Mouse (Mus musculus): ENCODE measurements around the gene Csnk2b. TPM values are rescaled to one million over a fixed set of nuclear protein-coding genes. Genes with fewer than 3 reads are reported as not detected.

The Csnk2b gene
- polyA plus RNA-seq, 1 experiment from 2014 or later: 353 TPM

- DNase-seq (ENCODE audit: low spot score): no peak
- Histone ChIP-seq H3K9me3 (replicated peaks; ENCODE audit: control insufficient read depth, low read length) (no peaks in the 10 kb centered on the region), H3K4me2 (ENCODE audit: low read length) (no peak overlapping the region), H3K4me3 (ENCODE audit: low read depth, low read length) (no peak overlapping the region), H3K27me3 (replicated peaks; ENCODE audit: control insufficient read depth, insufficient read depth, low read length) (no peaks in the 10 kb centered on the region), H3K4me1 (ENCODE audit: control insufficient read depth, insufficient read depth, low read length) (no peaks in the 10 kb centered on the region), H3K9ac (ENCODE audit: low read length) (no peak overlapping the region), H3K36me3 (ENCODE audit: control insufficient read depth, insufficient read depth, low read length) (peaks cover 100% of the 10 kb centered on the region), H3K27ac (ENCODE audit: low read depth, low read length) (no peak overlapping the region)
- no peak for ATAC-seq
- WGBS: 92% methylated on average over 33 of the region's 33 CpGs
These were observed 34.8 kb upstream of the Csnk2b start for GRCm38 (mm10) chr17:35156461-35157200.

- no peak overlapping the region for H3K4me3 ChIP-seq (ENCODE audit: low read depth, low read length)
- peaks cover 100% of the 10 kb centered on the region for H3K36me3 ChIP-seq (ENCODE audit: control insufficient read depth, insufficient read depth, low read length)
- no peaks in the 10 kb centered on the region for H3K27me3 ChIP-seq (replicated peaks; ENCODE audit: control insufficient read depth, insufficient read depth, low read length)
- H3K9me3 ChIP-seq (replicated peaks; ENCODE audit: control insufficient read depth, low read length): no peaks in the 10 kb centered on the region
- H3K4me2 ChIP-seq (ENCODE audit: low read length): no peak overlapping the region
- H3K4me1 ChIP-seq (ENCODE audit: control insufficient read depth, insufficient read depth, low read length): no peaks in the 10 kb centered on the region
- DNase-seq (ENCODE audit: low spot score) (no peak), ATAC-seq (no peak)
- 90% methylated on average over 12 of the region's 12 CpGs for WGBS
- H3K9ac ChIP-seq (ENCODE audit: low read length): no peak overlapping the region
- H3K27ac ChIP-seq (ENCODE audit: low read depth, low read length): no peak overlapping the region
These were observed 33.6 kb upstream of the Csnk2b start for GRCm38 (mm10) chr17:35155451-35155850.

DNA sequence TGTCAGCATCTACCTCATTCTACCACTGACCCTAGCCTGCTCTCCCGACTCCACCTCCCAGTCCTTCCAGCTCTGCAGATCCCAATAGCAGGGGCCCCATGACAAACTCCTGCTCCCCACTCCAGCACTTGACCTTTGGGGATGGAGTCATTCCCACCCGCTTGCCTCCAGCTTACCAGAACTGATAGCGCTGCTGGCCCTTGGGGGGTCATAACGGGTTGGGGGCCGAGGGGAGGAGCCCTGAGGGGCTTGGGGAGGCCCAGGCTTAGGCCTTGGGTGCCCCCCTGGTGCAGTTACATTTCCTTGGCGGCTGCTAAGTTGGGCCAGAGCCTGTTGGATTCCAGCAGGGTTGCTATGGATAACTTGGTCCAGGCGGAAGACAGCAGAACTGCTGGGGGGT, 32.8 kb upstream of the Csnk2b start:
- Histone ChIP-seq H3K4me1 (ENCODE audit: control insufficient read depth, insufficient read depth, low read length) (no peaks in the 10 kb centered on the region), H3K27ac (ENCODE audit: low read depth, low read length) (no peak overlapping the region), H3K4me3 (ENCODE audit: low read depth, low read length) (no peak overlapping the region), H3K9ac (ENCODE audit: low read length) (no peak overlapping the region), H3K4me2 (ENCODE audit: low read length) (no peak overlapping the region), H3K9me3 (replicated peaks; ENCODE audit: control insufficient read depth, low read length) (no peaks in the 10 kb centered on the region), H3K27me3 (replicated peaks; ENCODE audit: control insufficient read depth, insufficient read depth, low read length) (no peaks in the 10 kb centered on the region), H3K36me3 (ENCODE audit: control insufficient read depth, insufficient read depth, low read length) (peaks cover 100% of the 10 kb centered on the region)
- DNase-seq (ENCODE audit: low spot score) (no peak), ATAC-seq (no peak)
- WGBS: 83% methylated on average over 7 of the region's 7 CpGs

DNA sequence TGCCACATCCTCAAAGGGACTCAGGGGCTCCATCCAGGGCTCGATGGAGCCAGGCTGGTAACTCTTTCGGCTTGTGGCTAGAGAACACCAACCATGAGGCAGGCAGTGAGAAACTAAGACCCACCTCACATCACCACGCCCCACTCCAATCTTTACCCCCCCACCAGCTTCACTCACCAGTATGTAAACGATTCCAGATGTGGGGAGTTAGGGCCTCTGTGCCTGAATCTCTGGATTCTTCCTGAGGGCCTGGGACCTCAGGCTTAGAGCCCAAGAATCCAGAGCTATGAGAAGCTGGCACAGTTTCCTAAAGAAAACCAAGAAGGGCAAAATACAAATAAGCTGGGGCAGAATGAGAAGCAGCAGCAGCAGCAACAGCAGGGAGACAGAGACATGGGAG, 32.1 kb upstream of the Csnk2b start:
- 91% methylated on average over 4 of the region's 4 CpGs for WGBS
- no peak overlapping the region for H3K4me2 ChIP-seq (ENCODE audit: low read length)
- H3K27me3 ChIP-seq (replicated peaks; ENCODE audit: control insufficient read depth, insufficient read depth, low read length): no peaks in the 10 kb centered on the region
- no peak overlapping the region for H3K4me3 ChIP-seq (ENCODE audit: low read depth, low read length)
- H3K27ac ChIP-seq (ENCODE audit: low read depth, low read length): no peak overlapping the region
- H3K36me3 ChIP-seq (ENCODE audit: control insufficient read depth, insufficient read depth, low read length): peaks cover 100% of the 10 kb centered on the region
- H3K4me1 ChIP-seq (ENCODE audit: control insufficient read depth, insufficient read depth, low read length): no peaks in the 10 kb centered on the region
- H3K9ac ChIP-seq (ENCODE audit: low read length): no peak overlapping the region
- H3K9me3 ChIP-seq (replicated peaks; ENCODE audit: control insufficient read depth, low read length): no peaks in the 10 kb centered on the region
- no peak for ATAC-seq
- no peak for DNase-seq (ENCODE audit: low spot score)

DNA sequence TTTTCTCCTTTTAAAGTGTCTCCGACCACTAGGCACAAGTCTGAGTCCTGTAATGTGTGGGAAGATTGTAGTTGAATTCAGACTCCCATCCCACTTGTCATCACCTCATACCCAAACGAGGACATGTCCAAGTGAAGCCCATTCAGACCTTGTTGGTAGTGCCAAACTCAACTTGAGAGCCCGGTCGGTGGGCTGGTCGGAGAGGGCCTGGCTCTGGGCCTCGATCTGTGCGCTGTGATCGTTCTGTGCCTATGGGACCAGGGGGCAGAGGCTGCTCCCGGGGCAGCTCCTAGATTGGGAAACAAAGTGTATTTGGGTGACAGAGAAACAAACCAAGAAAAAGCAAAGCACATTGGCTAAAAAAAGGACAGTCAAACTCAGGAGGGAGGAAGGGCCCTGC, 31.2 kb upstream of the Csnk2b start:
- no peak overlapping the region for H3K9ac ChIP-seq (ENCODE audit: low read length)
- no peak for ATAC-seq
- H3K4me2 ChIP-seq (ENCODE audit: low read length): no peak overlapping the region
- 87% methylated on average over 9 of the region's 9 CpGs for whole genome bisulfite sequencing
- no peak overlapping the region for H3K4me3 ChIP-seq (ENCODE audit: low read depth, low read length)
- H3K36me3 ChIP-seq (ENCODE audit: control insufficient read depth, insufficient read depth, low read length): peaks cover 100% of the 10 kb centered on the region
- no peaks in the 10 kb centered on the region for H3K27me3 ChIP-seq (replicated peaks; ENCODE audit: control insufficient read depth, insufficient read depth, low read length)
- no peaks in the 10 kb centered on the region for H3K9me3 ChIP-seq (replicated peaks; ENCODE audit: control insufficient read depth, low read length)
- H3K4me1 ChIP-seq (ENCODE audit: control insufficient read depth, insufficient read depth, low read length): no peaks in the 10 kb centered on the region
- no peak overlapping the region for H3K27ac ChIP-seq (ENCODE audit: low read depth, low read length)
- DNase-seq (ENCODE audit: low spot score): no peak

GRCm38 (mm10) chr17:35152121-35152520, 30.3 kb upstream of the Csnk2b start:
- H3K4me1 ChIP-seq (ENCODE audit: control insufficient read depth, insufficient read depth, low read length): no peaks in the 10 kb centered on the region
- ATAC-seq (no peak), DNase-seq (ENCODE audit: low spot score) (no peak)
- H3K9ac ChIP-seq (ENCODE audit: low read length): no peak overlapping the region
- 96% methylated on average over 4 of the region's 4 CpGs for WGBS
- H3K27ac ChIP-seq (ENCODE audit: low read depth, low read length): no peak overlapping the region
- no peak overlapping the region for H3K4me3 ChIP-seq (ENCODE audit: low read depth, low read length)
- H3K27me3 ChIP-seq (replicated peaks; ENCODE audit: control insufficient read depth, insufficient read depth, low read length): no peaks in the 10 kb centered on the region
- no peak overlapping the region for H3K4me2 ChIP-seq (ENCODE audit: low read length)
- no peaks in the 10 kb centered on the region for H3K9me3 ChIP-seq (replicated peaks; ENCODE audit: control insufficient read depth, low read length)
- H3K36me3 ChIP-seq (ENCODE audit: control insufficient read depth, insufficient read depth, low read length): peaks cover 100% of the 10 kb centered on the region

- DNase-seq (ENCODE audit: low spot score): no peak
- WGBS: 70% methylated on average over 5 of the region's 5 CpGs
- Histone ChIP-seq H3K4me3 (ENCODE audit: low read depth, low read length) (no peak overlapping the region), H3K27ac (ENCODE audit: low read depth, low read length) (no peak overlapping the region), H3K9ac (ENCODE audit: low read length) (no peak overlapping the region), H3K36me3 (ENCODE audit: control insufficient read depth, insufficient read depth, low read length) (peaks cover 100% of the 10 kb centered on the region), H3K27me3 (replicated peaks; ENCODE audit: control insufficient read depth, insufficient read depth, low read length) (no peaks in the 10 kb centered on the region), H3K9me3 (replicated peaks; ENCODE audit: control insufficient read depth, low read length) (no peaks in the 10 kb centered on the region), H3K4me1 (ENCODE audit: control insufficient read depth, insufficient read depth, low read length) (no peaks in the 10 kb centered on the region), H3K4me2 (ENCODE audit: low read length) (no peak overlapping the region)
- ATAC-seq: no peak
These were observed 26.2 kb upstream of the Csnk2b start for GRCm38 (mm10) chr17:35147922-35148639.

- Histone ChIP-seq H3K36me3 (ENCODE audit: control insufficient read depth, insufficient read depth, low read length) (peaks cover 100% of the 10 kb centered on the region), H3K27ac (ENCODE audit: low read depth, low read length) (no peak overlapping the region), H3K9ac (ENCODE audit: low read length) (no peak overlapping the region), H3K27me3 (replicated peaks; ENCODE audit: control insufficient read depth, insufficient read depth, low read length) (no peaks in the 10 kb centered on the region), H3K4me1 (ENCODE audit: control insufficient read depth, insufficient read depth, low read length) (no peaks in the 10 kb centered on the region), H3K4me3 (ENCODE audit: low read depth, low read length) (no peak overlapping the region), H3K4me2 (ENCODE audit: low read length) (no peak overlapping the region), H3K9me3 (replicated peaks; ENCODE audit: control insufficient read depth, low read length) (no peaks in the 10 kb centered on the region)
- 57% methylated on average over 3 of the region's 3 CpGs for WGBS
- no peak for DNase-seq (ENCODE audit: low spot score)
- no peak for ATAC-seq
These were observed 25.5 kb upstream of the Csnk2b start for GRCm38 (mm10) chr17:35147348-35147747.

DNA sequence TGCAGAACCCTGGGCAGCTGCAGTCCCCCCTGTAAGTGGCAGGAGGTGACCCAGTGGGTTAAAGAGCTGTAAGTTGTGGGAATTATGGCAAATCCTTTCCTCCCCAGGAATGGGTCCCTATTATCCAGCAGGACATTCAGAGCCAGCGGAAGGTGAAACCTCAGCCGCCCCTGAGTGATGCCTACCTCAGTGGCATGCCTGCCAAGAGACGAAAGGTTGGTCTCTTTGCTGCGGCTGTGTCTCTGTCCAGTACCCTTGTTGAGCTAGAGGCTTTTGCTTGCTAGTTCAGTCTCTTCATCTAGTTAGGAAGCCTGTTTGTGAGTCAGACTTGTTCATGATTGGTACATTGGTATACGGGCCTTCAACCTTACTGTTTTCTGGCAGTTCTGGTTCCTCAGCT, 24.3 kb upstream of the Csnk2b start:
- Histone ChIP-seq H3K4me1 (ENCODE audit: control insufficient read depth, insufficient read depth, low read length) (no peaks in the 10 kb centered on the region), H3K4me2 (ENCODE audit: low read length) (no peak overlapping the region), H3K27me3 (replicated peaks; ENCODE audit: control insufficient read depth, insufficient read depth, low read length) (no peaks in the 10 kb centered on the region), H3K36me3 (ENCODE audit: control insufficient read depth, insufficient read depth, low read length) (peaks cover 100% of the 10 kb centered on the region), H3K9me3 (replicated peaks; ENCODE audit: control insufficient read depth, low read length) (no peaks in the 10 kb centered on the region), H3K9ac (ENCODE audit: low read length) (no peak overlapping the region), H3K4me3 (ENCODE audit: low read depth, low read length) (no peak overlapping the region), H3K27ac (ENCODE audit: low read depth, low read length) (no peak overlapping the region)
- no peak for ATAC-seq
- 88% methylated on average over 5 of the region's 5 CpGs for WGBS
- no peak for DNase-seq (ENCODE audit: low spot score)

Data from forebrain, embryonic 14.5 days (tissue).